Mouse (Mus musculus): Measurements from ENCODE around the gene Ctps. TPM values are rescaled to one million over a fixed set of nuclear protein-coding genes. Genes with fewer than 3 reads are reported as not detected.

The Ctps gene
- polyA plus RNA-seq, 1 experiment: not detected

GRCm38 (mm10) chr4:120538664-120539063 lies 31.4 kb downstream of the Ctps start:
- Histone ChIP-seq H3K4me3 (ENCODE audit: insufficient read depth, low read depth, low read length) (no peak overlapping the region), H3K27ac (ENCODE audit: insufficient read depth, low read depth, low read length) (no peak overlapping the region), H3K4me1 (ENCODE audit: control insufficient read depth, insufficient read depth, low read length) (0 out of 2 replicates have a peak, but pooled peaks cover 3% of the 10 kb centered on the region)
- no peak for TF ChIP-seq CTCF (IDR thresholded peaks at IDR 0.05; ENCODE audit: insufficient read depth, low read depth, low read length)
- TF ChIP-seq POLR2A (IDR thresholded peaks at IDR 0.05; ENCODE audit: insufficient read depth, low read depth, low read length): no peak
- WGBS: 82% methylated on average over 10 of the region's 10 CpGs

DNA sequence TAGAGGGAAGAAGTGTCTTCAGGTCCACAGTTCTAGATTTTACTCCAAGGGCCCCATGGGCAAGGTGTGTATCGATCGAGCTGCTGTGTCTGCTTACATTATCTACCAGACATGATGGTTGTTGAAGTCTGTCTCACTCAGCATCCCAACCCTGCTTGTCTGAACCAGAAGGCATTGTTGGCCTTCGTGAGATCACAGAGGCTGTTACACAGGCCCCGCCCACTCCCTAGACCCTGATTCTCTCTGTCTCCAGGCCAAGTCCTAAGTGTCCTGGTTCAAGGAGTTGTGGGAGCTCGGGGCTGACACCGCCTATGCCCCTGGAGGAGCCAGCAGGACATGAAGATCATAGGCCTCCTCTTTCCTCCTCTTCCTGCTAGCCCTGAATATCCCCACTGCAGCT lies 38.1 kb downstream of the Ctps start, which contains the start of gene Slfnl1:
Gene Slfnl1, plus strand, starts transcription at position 246 of the 400 bp plus-strand sequence.
- Histone ChIP-seq H3K4me1 (ENCODE audit: control insufficient read depth, insufficient read depth, low read length) (no peaks in the 10 kb centered on the region), H3K27ac (ENCODE audit: insufficient read depth, low read depth, low read length) (no peak within 1 kb of the TSS), H3K4me3 (ENCODE audit: insufficient read depth, low read depth, low read length) (no peak within 1 kb of the TSS)
- WGBS: 86% methylated on average over 6 of the region's 6 CpGs
- TF ChIP-seq CTCF (IDR thresholded peaks at IDR 0.05; ENCODE audit: insufficient read depth, low read depth, low read length) (no peak), POLR2A (IDR thresholded peaks at IDR 0.05; ENCODE audit: insufficient read depth, low read depth, low read length) (no peak)

- WGBS: 85% methylated on average over 9 of the region's 9 CpGs
- Histone ChIP-seq H3K27ac (ENCODE audit: insufficient read depth, low read depth, low read length) (no peak overlapping the region), H3K4me3 (ENCODE audit: insufficient read depth, low read depth, low read length) (no peak overlapping the region), H3K4me1 (ENCODE audit: control insufficient read depth, insufficient read depth, low read length) (no peaks in the 10 kb centered on the region)
- no peak for TF ChIP-seq POLR2A (IDR thresholded peaks at IDR 0.05; ENCODE audit: insufficient read depth, low read depth, low read length)
- no peak for TF ChIP-seq CTCF (IDR thresholded peaks at IDR 0.05; ENCODE audit: insufficient read depth, low read depth, low read length)
These were observed 41.9 kb downstream of the Ctps start for GRCm38 (mm10) chr4:120528171-120528570.

DNA sequence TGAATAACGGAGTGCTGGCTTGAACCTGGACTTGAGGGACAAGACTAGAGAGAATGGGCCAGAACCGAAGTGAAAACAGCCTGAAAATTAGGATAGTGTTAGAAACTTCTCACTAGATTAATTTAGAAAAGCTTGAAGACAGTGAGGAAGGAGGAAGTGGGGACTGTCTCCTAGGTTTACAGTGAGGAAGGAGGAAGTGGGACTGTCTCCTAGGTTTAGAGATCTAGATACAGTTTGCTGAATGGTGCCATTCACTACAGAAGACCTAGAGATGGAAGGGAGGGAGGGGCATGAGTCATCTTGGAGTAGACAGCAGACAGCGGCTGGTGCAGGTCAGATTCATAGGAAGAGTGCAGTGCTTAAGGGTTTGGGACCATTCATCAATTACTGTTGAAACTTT lies 47.0 kb downstream of the Ctps start:
- H3K27ac ChIP-seq (ENCODE audit: insufficient read depth, low read depth, low read length): no peak overlapping the region
- no peaks in the 10 kb centered on the region for H3K4me1 ChIP-seq (ENCODE audit: control insufficient read depth, insufficient read depth, low read length)
- 94% methylated on average over 3 of the region's 3 CpGs for WGBS
- H3K4me3 ChIP-seq (ENCODE audit: insufficient read depth, low read depth, low read length): no peak overlapping the region
- no peak for TF ChIP-seq CTCF (IDR thresholded peaks at IDR 0.05; ENCODE audit: insufficient read depth, low read depth, low read length)
- TF ChIP-seq POLR2A (IDR thresholded peaks at IDR 0.05; ENCODE audit: insufficient read depth, low read depth, low read length): no peak

GRCm38 (mm10) chr4:120522351-120522750 lies 47.7 kb downstream of the Ctps start:
- 87% methylated on average over 4 of the region's 4 CpGs for WGBS
- TF ChIP-seq CTCF (IDR thresholded peaks at IDR 0.05; ENCODE audit: insufficient read depth, low read depth, low read length) (no peak), POLR2A (IDR thresholded peaks at IDR 0.05; ENCODE audit: insufficient read depth, low read depth, low read length) (no peak)

GRCm38 (mm10) chr4:120521761-120522160 lies 48.3 kb downstream of the Ctps start:
- Histone ChIP-seq H3K4me3 (ENCODE audit: insufficient read depth, low read depth, low read length) (no peak overlapping the region), H3K27ac (ENCODE audit: insufficient read depth, low read depth, low read length) (no peak overlapping the region), H3K4me1 (ENCODE audit: control insufficient read depth, insufficient read depth, low read length) (no peaks in the 10 kb centered on the region)
- WGBS: 76% methylated on average over 5 of the region's 5 CpGs
- TF ChIP-seq CTCF (IDR thresholded peaks at IDR 0.05; ENCODE audit: insufficient read depth, low read depth, low read length) (no peak), POLR2A (IDR thresholded peaks at IDR 0.05; ENCODE audit: insufficient read depth, low read depth, low read length) (no peak)

More at GRCm38 (mm10) chr4:120522351-120522750, 47.7 kb downstream of the Ctps start:
- Histone ChIP-seq H3K4me3 (ENCODE audit: insufficient read depth, low read depth, low read length) (no peak overlapping the region), H3K4me1 (ENCODE audit: control insufficient read depth, insufficient read depth, low read length) (no peaks in the 10 kb centered on the region), H3K27ac (ENCODE audit: insufficient read depth, low read depth, low read length) (no peak overlapping the region)

DNA sequence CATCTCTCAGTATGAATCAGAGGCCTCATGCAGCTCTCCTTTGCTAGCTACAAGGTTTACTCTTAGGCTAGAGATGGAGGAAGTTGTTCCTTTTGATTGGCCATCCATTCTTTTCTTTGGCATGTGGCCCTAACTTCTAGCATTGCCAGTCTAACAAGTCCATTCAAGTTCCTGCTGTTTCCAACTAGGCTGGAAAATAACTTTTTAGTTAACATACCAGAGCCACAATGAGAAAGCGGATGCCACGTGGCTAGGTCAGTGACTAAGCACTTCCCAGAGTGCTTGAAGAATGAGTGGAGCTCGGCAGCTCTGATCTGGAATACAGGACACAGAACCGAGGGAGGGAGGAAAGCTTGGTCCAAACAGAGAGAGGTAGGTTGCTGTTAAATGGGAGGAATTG lies 52.7 kb downstream of the Ctps start:
- WGBS: 40% methylated on average over 4 of the region's 4 CpGs
- Histone ChIP-seq H3K4me3 (ENCODE audit: insufficient read depth, low read depth, low read length) (no peak overlapping the region), H3K4me1 (ENCODE audit: control insufficient read depth, insufficient read depth, low read length) (no peaks in the 10 kb centered on the region), H3K27ac (ENCODE audit: insufficient read depth, low read depth, low read length) (no peak overlapping the region)
- TF ChIP-seq CTCF (IDR thresholded peaks at IDR 0.05; ENCODE audit: insufficient read depth, low read depth, low read length): no peak
- TF ChIP-seq POLR2A (IDR thresholded peaks at IDR 0.05; ENCODE audit: insufficient read depth, low read depth, low read length): no peak

DNA sequence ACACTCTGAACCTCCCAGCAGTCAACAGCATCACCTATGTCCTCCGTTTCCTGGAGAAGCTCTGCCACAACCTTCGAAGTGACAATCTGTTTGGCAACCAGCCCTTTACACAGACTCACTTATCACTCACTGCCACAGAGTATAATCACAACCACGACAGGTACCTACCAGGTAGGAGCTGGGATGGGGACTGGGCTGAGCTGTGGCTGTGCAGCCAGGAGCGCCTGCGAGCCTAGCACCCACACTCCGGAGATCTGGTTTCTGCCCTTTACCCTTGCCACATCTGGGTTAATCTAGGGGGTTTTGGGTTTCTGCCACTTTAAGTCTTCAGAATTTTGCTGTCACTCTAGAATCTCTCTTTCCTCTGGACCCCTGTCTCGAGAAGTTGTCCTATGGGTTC lies 53.2 kb downstream of the Ctps start:
- Histone ChIP-seq H3K27ac (ENCODE audit: insufficient read depth, low read depth, low read length) (no peak overlapping the region), H3K4me3 (ENCODE audit: insufficient read depth, low read depth, low read length) (no peak overlapping the region), H3K4me1 (ENCODE audit: control insufficient read depth, insufficient read depth, low read length) (no peaks in the 10 kb centered on the region)
- 87% methylated on average over 7 of the region's 7 CpGs for WGBS
- TF ChIP-seq POLR2A (IDR thresholded peaks at IDR 0.05; ENCODE audit: insufficient read depth, low read depth, low read length): no peak
- TF ChIP-seq CTCF (IDR thresholded peaks at IDR 0.05; ENCODE audit: insufficient read depth, low read depth, low read length): no peak

DNA sequence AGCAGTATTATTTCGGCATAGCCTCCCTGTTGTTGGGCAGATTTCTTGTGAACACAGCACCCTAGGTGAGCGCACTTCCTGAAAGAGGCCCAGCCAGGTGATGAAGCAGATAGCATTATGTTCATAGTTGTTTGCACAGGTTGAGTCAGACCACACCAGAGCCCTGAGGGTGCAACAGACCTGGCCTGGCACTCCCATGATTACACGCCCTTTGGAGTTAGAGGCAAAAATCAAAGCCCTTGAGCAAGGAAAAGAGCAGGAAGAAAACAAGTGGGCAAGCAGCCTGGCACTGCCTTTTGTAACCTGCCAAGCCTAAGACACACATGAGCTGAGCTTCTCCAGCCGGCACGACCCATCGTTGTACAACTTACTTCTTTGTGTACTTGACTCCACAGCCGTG lies 53.6 kb downstream of the Ctps start:
- Histone ChIP-seq H3K4me1 (ENCODE audit: control insufficient read depth, insufficient read depth, low read length) (no peaks in the 10 kb centered on the region), H3K4me3 (ENCODE audit: insufficient read depth, low read depth, low read length) (no peak overlapping the region), H3K27ac (ENCODE audit: insufficient read depth, low read depth, low read length) (no peak overlapping the region)
- 86% methylated on average over 7 of the region's 7 CpGs for WGBS
- TF ChIP-seq CTCF (IDR thresholded peaks at IDR 0.05; ENCODE audit: insufficient read depth, low read depth, low read length) (no peak), POLR2A (IDR thresholded peaks at IDR 0.05; ENCODE audit: insufficient read depth, low read depth, low read length) (no peak)

DNA sequence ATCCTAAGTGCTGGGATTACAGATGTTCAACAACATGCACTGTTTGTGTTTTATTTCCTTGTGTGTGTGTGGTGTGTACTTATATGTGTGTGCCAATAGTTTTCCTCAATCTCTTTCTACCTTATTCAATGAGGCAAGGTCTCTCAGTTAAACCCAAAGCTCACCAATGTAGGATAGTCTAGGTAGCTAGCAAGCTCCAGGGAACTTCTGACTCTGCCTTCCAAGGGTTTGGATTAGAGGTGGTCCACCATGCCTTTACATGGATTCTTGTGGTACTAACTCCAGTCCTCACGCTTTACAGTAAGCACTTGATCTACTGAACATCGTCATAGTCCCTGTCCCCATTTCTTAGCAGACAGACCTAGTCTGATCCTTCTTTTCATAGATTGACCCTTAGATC lies 55.7 kb downstream of the Ctps start:
- TF ChIP-seq POLR2A (IDR thresholded peaks at IDR 0.05; ENCODE audit: insufficient read depth, low read depth, low read length): no peak
- TF ChIP-seq CTCF (IDR thresholded peaks at IDR 0.05; ENCODE audit: insufficient read depth, low read depth, low read length): no peak
- H3K4me1 ChIP-seq (ENCODE audit: control insufficient read depth, insufficient read depth, low read length): no peaks in the 10 kb centered on the region
- H3K27ac ChIP-seq (ENCODE audit: insufficient read depth, low read depth, low read length): no peak overlapping the region
- 100% methylated on average over 2 of the region's 2 CpGs for WGBS
- H3K4me3 ChIP-seq (ENCODE audit: insufficient read depth, low read depth, low read length): no peak overlapping the region

Measured in olfactory bulb, adult 2 months (tissue).